Mouse (Mus musculus) kidney, adult 2 months (tissue): ENCODE results near the gene Gm17482. TPM values are rescaled to one million over a fixed set of nuclear protein-coding genes. Genes with fewer than 3 reads are reported as not detected.

ENCODE experiments used
- DNase-seq: peaks from one replicate; pipeline ENCODE4 v3.0.0; 2021
- H3K27ac ChIP-seq: fragments of 200-500 bp; 2 replicates; pipeline ENCODE4 v1.5.1; 2012; ENCODE audit warnings: low read depth, low read length, control low read depth, inconsistent platforms; ENCODE audit not compliant: insufficient read depth
- H3K27me3 ChIP-seq: fragments of 200-500 bp; replicated peaks from 2 replicates; pipeline ENCODE4 v1.6.1; 2012; ENCODE audit warnings: mild to moderate bottlenecking, moderate library complexity, low read length, inconsistent platforms; ENCODE audit not compliant: control insufficient read depth, insufficient read depth
- H3K36me3 ChIP-seq: fragments of 200-500 bp; 2 replicates; pipeline ENCODE4 v1.6.1; 2012; ENCODE audit warnings: mild to moderate bottlenecking, moderate library complexity, low read length, inconsistent platforms; ENCODE audit not compliant: control insufficient read depth, insufficient read depth
- H3K4me1 ChIP-seq: fragments of 200-500 bp; 2 replicates; pipeline ENCODE4 v1.6.1; 2011; ENCODE audit warnings: low read length; ENCODE audit not compliant: control insufficient read depth, insufficient read depth
- H3K4me3 ChIP-seq: fragments of 200-500 bp; 2 replicates; pipeline ENCODE4 v1.5.1; 2011; ENCODE audit warnings: mild to moderate bottlenecking, low read depth, low read length, control low read depth; ENCODE audit not compliant: insufficient read depth
- CTCF ChIP-seq: fragments of 200-500 bp; conservative IDR thresholded peaks from 2 replicates; pipeline ENCODE4 v1.5.1; 2011; ENCODE audit warnings: low read depth, mild to moderate bottlenecking, control low read depth, low read length, moderate library complexity, mixed read lengths; ENCODE audit not compliant: insufficient read depth, insufficient read length
- POLR2A ChIP-seq: fragments of 200-500 bp; IDR thresholded peaks from one replicate; pipeline ENCODE4 v1.6.1; 2011; ENCODE audit warnings: low read depth, low read length, control low read depth
- WGBS: fragments of 180-500 bp; shearing (Covaris S2); methylation state at CpG from one replicate; pipeline ENCODE4 v1.1.7; 2018; 5-methylcytosine and 5-hydroxymethylcytosine counted together
- polyA plus RNA-seq: library from polyadenylated mRNA; depleted of rRNA; stranded (reverse); fragments of >200 nt; gene quantifications from 2 replicates; pipeline ENCODE4 v1.2.3, GENCODE M21; 2012; rRNA removed

The Gm17482 gene
- not detected in 2 replicates for polyA plus RNA-seq

DNA sequence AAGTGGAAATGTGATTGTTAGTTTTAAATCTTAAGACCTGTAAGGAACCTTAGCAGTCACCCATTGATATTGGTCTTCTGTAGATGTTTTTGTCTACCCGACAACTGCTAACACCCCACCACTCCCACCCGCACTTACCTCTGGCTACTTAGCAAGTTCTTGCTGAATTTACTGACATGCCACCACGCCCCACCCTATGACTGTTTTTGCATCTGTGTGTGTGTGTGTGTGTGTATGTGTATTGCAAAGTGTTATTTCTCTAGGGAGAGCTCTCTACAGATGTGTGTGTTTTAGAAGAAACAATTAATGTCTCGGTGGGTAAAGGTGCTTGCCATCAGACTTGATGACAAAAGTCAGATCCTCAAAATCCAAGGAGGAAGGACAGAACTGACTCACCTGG is at the start of gene Gm17482:
TSS of gene Gm17482 (plus strand) at position 301 of the 400 bp plus-strand sequence.
- Histone ChIP-seq H3K36me3 (no peaks in the 10 kb centered on the region), H3K27me3 (no peaks in the 10 kb centered on the region), H3K4me3 (no peak within 1 kb of the TSS), H3K27ac (no peak within 1 kb of the TSS), H3K4me1 (no peaks in the 10 kb centered on the region)
- WGBS: 70% methylated on average over 4 of the region's 4 CpGs
- TF ChIP-seq CTCF (no peak), POLR2A (no peak)
- no peak for DNase-seq

- peak; percentile 33 for DNase-seq
- WGBS: 21% methylated on average over 3 of the region's 3 CpGs
- no peak overlapping the region for H3K4me3 ChIP-seq
- no peak overlapping the region for H3K27ac ChIP-seq
- no peaks in the 10 kb centered on the region for H3K27me3 ChIP-seq
- H3K4me1 ChIP-seq: no peaks in the 10 kb centered on the region
- H3K36me3 ChIP-seq: no peaks in the 10 kb centered on the region
- TF ChIP-seq POLR2A: no peak
Measured at GRCm38 (mm10) chr6:115178826-115179225, 48.3 kb upstream of the Gm17482 start.

- Histone ChIP-seq H3K27ac (no peak overlapping the region), H3K4me3 (no peak overlapping the region), H3K36me3 (no peaks in the 10 kb centered on the region), H3K4me1 (no peaks in the 10 kb centered on the region), H3K27me3 (no peaks in the 10 kb centered on the region; the same call in 1 of the 2 replicates)
- TF ChIP-seq POLR2A (no peak), CTCF (no peak)
- WGBS: 68% methylated on average over 2 of the region's 2 CpGs
- no peak for DNase-seq
Measured at GRCm38 (mm10) chr6:115181094-115181493, 46.0 kb upstream of the Gm17482 start.

GRCm38 (mm10) chr6:115191111-115191510 is 36.0 kb upstream of the Gm17482 start:
- H3K27ac ChIP-seq: no peak overlapping the region
- TF ChIP-seq POLR2A: no peak
- no peak for TF ChIP-seq CTCF
- H3K27me3 ChIP-seq: no peaks in the 10 kb centered on the region
- WGBS: 35% methylated on average over 7 of the region's 7 CpGs
- DNase-seq: peak; percentile 66
- no peaks in the 10 kb centered on the region for H3K36me3 ChIP-seq
- no peaks in the 10 kb centered on the region; the same call in 1 of the 2 replicates for H3K4me1 ChIP-seq
- no peak overlapping the region for H3K4me3 ChIP-seq

DNA sequence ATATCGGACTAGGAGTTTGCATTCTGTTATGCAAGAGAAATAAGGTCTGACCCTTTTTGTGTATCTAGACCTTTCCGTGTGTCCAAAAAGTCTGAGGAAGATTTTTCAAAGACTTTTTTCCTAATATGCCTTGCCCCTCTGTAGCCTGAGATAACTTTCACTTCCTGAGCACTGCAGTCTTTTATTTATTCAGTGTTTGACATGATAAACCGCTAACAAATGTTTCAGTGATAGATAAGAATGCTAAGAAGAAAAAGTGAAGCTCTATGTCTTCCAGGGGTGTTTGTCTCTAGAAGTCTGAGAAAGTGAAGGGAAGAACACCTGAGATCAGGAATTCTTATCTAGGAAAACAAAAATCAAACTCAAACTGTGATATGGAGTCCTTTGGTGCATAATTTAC is 26.4 kb upstream of the Gm17482 start:
- no peak overlapping the region for H3K27ac ChIP-seq
- TF ChIP-seq POLR2A (no peak), CTCF (no peak)
- 65% methylated on average over 3 of the region's 3 CpGs for WGBS
- H3K27me3 ChIP-seq: no peaks in the 10 kb centered on the region
- H3K4me3 ChIP-seq: no peak overlapping the region
- H3K36me3 ChIP-seq: no peaks in the 10 kb centered on the region
- no peaks in the 10 kb centered on the region for H3K4me1 ChIP-seq
- DNase-seq: no peak

- Histone ChIP-seq H3K27ac (no peak overlapping the region), H3K36me3 (no peaks in the 10 kb centered on the region), H3K27me3 (no peaks in the 10 kb centered on the region), H3K4me1 (no peaks in the 10 kb centered on the region), H3K4me3 (no peak overlapping the region)
- DNase-seq: no peak
- 71% methylated on average over 3 of the region's 3 CpGs for WGBS
- no peak for TF ChIP-seq CTCF
- TF ChIP-seq POLR2A: no peak
Measured at GRCm38 (mm10) chr6:115203029-115203428, 24.1 kb upstream of the Gm17482 start.

DNA sequence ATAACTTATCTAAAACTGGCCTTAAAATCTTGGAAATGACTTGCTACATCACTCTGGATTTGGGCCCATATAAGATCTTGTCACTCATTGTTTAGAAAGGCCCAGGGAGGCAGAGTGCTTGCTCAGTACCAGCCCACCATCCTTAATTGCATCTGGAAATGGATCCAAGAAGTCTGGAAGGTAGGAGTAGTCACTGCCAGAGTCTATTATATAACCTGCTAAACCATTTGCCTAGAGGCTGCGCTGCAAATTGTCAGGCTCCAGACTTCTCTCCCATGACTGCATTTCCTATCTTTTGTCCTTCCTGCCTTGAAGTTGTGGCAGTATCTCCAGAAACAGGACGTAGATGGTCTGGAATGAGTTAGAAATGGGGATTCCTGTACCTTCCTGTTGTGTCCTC is 17.0 kb upstream of the Gm17482 start:
- Histone ChIP-seq H3K4me1 (no peaks in the 10 kb centered on the region), H3K4me3 (no peak overlapping the region), H3K27me3 (no peaks in the 10 kb centered on the region), H3K36me3 (no peaks in the 10 kb centered on the region), H3K27ac (no peak overlapping the region)
- TF ChIP-seq POLR2A (no peak), CTCF (no peak)
- 53% methylated on average over 2 of the region's 2 CpGs for WGBS
- no peak for DNase-seq

GRCm38 (mm10) chr6:115210820-115211219 is 16.3 kb upstream of the Gm17482 start:
- no peaks in the 10 kb centered on the region for H3K27me3 ChIP-seq
- WGBS: 68% methylated on average over 3 of the region's 3 CpGs
- H3K4me3 ChIP-seq: no peak overlapping the region
- no peak overlapping the region for H3K27ac ChIP-seq
- H3K4me1 ChIP-seq: no peaks in the 10 kb centered on the region
- H3K36me3 ChIP-seq: no peaks in the 10 kb centered on the region
- TF ChIP-seq POLR2A (no peak), CTCF (no peak)
- DNase-seq: no peak
